Mouse (Mus musculus) neural tube, embryonic 14.5 days (tissue): ENCODE measurements around the gene Slc25a39. TPM values are rescaled to one million over a fixed set of nuclear protein-coding genes. Genes with fewer than 3 reads are reported as not detected.

Source experiments
- ATAC-seq: fragments of 200-750 bp; cut with Nextera tagmentation; 2 replicates; pipeline ENCODE4 v1.8.0; 2017; ENCODE audit warnings: low read depth, mild to moderate bottlenecking, moderate TSS enrichment, moderate library complexity
- H3K27ac ChIP-seq: fragments of 300-500 bp; sonication (generic); 2 replicates; pipeline ENCODE4 v1.5.1; 2014; ENCODE audit warnings: low read depth, mild to moderate bottlenecking, control low read depth, low read length, moderate library complexity, mixed read lengths
- H3K27me3 ChIP-seq: fragments of 300-500 bp; sonication (generic); 2 replicates; pipeline ENCODE4 v1.6.1; 2014; ENCODE audit warnings: low read length; ENCODE audit not compliant: control insufficient read depth, insufficient read depth
- H3K36me3 ChIP-seq: fragments of 300-500 bp; sonication (generic); 2 replicates; pipeline ENCODE4 v1.6.1; 2014; ENCODE audit warnings: low read length, mixed read lengths; ENCODE audit not compliant: control insufficient read depth, insufficient read depth
- H3K4me1 ChIP-seq: fragments of 300-500 bp; sonication (generic); 2 replicates; pipeline ENCODE4 v1.6.1; 2014; ENCODE audit warnings: low read length; ENCODE audit not compliant: control insufficient read depth, insufficient read depth
- H3K4me2 ChIP-seq: fragments of 300-500 bp; sonication (generic); 2 replicates; pipeline ENCODE4 v1.6.1; 2014; ENCODE audit warnings: mild to moderate bottlenecking, low read depth, low read length, control low read depth
- H3K4me3 ChIP-seq: fragments of 300-500 bp; sonication (generic); 2 replicates; pipeline ENCODE4 v1.5.1; 2014; ENCODE audit warnings: low read depth, low read length, control low read depth, mixed read lengths
- H3K9ac ChIP-seq: fragments of 300-500 bp; sonication (generic); replicated peaks from 2 replicates; pipeline ENCODE4 v1.6.1; 2014; ENCODE audit warnings: low read depth, mild to moderate bottlenecking, control low read depth, low read length, mixed read lengths
- H3K9me3 ChIP-seq: fragments of 300-500 bp; sonication (generic); 2 replicates; pipeline ENCODE4 v1.6.1; 2016; ENCODE audit warnings: low read length; ENCODE audit not compliant: control insufficient read depth
- WGBS: fragments of 180-500 bp; shearing (Covaris S2); extraction: QIAGEN DNeasy Blood & Tissue Kit; methylation state at CpG from one replicate; pipeline ENCODE4 v1.1.7; 2014; 5-methylcytosine and 5-hydroxymethylcytosine counted together
- polyA plus RNA-seq: library from polyadenylated mRNA; unstranded; fragments of >200 nt; fragmentation: Nextera tagmentation; extraction: Ambion mirVana; gene quantifications from 2 replicates; pipeline ENCODE4 v1.2.1, GENCODE M21; 2014

Slc25a39 gene
- polyA plus RNA-seq, 1 experiment from 2014 or later, result 141 TPM

DNA sequence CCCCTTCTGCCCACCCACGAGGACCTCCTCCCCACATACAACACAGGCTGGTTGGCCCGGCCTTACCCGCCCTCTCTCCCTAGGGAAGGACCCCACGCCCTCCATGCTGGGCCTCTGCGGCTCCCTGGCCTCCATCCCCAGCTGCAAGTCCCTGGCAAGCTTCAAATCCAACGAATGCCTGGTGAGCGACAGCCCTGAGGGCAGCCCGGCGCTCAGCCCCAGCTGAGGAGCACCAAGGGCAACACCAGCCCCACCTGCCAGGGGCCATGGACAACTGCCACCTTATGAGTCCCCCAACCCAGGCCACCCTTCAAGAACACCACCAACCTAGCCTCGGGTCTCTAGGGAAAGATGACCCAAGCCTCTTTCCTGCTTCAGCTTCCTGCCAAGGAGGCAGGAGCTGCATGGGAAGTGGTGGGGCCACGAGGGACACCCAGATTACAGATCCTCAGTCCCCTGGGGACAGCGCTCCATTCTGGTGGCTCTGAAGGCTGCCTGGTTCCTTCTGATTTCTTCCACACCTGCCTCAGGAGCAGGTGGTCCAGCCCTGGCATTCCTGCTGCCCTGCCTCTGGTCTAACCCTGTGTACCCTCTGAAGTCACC, 5.7 kb downstream of the Slc25a39 start:
- Histone ChIP-seq H3K4me3 (no peak overlapping the region), H3K27ac (peak overlapping the region; percentile 10), H3K4me1 (peaks cover 39% of the 10 kb centered on the region), H3K9me3 (no peaks in the 10 kb centered on the region), H3K27me3 (no peaks in the 10 kb centered on the region), H3K36me3 (peaks cover 38% of the 10 kb centered on the region), H3K9ac (no peak overlapping the region), H3K4me2 (no peak overlapping the region)
- no peak for ATAC-seq
- WGBS, result 36% methylated on average over 12 of the region's 12 CpGs

DNA sequence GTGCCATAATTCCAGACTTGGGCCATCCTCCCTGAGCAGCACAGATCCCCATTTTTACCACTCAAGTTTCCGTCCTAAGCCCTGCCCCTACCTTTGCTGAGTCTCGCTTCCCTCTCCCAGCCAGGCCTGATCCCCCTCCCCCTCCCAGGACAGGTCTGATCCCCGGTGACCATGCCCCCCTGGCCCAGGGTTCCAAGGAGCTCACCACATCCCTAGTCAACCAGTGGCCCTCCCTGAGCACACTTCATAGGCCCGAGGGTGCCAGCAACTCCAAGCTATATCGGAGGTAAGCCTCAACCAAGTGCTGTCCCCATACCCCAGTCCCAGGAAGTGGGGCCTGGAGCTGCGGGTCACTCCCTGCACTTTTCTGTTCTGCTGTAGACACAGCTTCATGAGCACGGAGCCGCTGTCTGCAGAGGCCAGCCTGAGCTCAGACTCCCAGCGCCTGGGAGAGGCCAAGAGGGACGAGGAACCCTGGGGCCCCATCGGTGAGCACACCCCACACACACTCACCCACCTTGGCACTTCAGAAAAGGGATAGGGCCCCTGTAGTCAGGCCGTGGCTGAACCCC, 7.1 kb downstream of the Slc25a39 start:
- Histone ChIP-seq H3K27ac (no peak overlapping the region), H3K4me1 (peaks cover 43% of the 10 kb centered on the region), H3K36me3 (peaks cover 38% of the 10 kb centered on the region), H3K4me3 (no peak overlapping the region), H3K9ac (no peak overlapping the region), H3K4me2 (no peak overlapping the region), H3K9me3 (no peaks in the 10 kb centered on the region), H3K27me3 (no peaks in the 10 kb centered on the region)
- 30% methylated on average over 12 of the region's 12 CpGs for whole genome bisulfite sequencing
- ATAC-seq, result no peak

DNA sequence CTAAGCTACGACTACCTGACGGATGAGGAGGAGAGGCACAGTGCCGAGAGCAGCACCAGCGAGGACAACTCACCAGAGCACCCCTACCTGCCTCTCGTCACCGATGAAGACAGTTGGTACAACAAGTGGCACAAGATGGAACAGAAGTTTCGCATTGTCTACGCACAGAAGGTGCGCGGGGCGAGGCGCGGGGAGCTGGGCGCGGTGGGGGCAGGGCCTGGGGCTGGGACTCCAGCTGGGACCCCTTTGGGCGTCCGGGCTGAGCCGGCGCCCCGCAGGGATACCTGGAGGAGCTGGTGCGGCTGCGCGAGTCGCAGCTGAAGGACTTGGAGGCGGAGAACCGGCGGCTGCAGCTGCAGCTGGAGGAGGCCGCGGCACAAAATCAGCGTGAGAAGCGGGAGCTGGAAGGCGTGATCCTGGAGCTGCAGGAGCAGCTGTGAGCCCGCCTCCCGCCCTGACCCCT, 8.1 kb downstream of the Slc25a39 start:
- no peak overlapping the region for H3K9ac ChIP-seq
- peaks cover 37% of the 10 kb centered on the region for H3K36me3 ChIP-seq
- H3K4me3 ChIP-seq, result no peak overlapping the region
- ATAC-seq, result no peak
- 5% methylated on average over 32 of the region's 34 CpGs for WGBS
- no peaks in the 10 kb centered on the region for H3K27me3 ChIP-seq
- H3K4me1 ChIP-seq, result peaks cover 46% of the 10 kb centered on the region
- H3K4me2 ChIP-seq, result no peak overlapping the region
- no peaks in the 10 kb centered on the region for H3K9me3 ChIP-seq
- no peak overlapping the region for H3K27ac ChIP-seq

DNA sequence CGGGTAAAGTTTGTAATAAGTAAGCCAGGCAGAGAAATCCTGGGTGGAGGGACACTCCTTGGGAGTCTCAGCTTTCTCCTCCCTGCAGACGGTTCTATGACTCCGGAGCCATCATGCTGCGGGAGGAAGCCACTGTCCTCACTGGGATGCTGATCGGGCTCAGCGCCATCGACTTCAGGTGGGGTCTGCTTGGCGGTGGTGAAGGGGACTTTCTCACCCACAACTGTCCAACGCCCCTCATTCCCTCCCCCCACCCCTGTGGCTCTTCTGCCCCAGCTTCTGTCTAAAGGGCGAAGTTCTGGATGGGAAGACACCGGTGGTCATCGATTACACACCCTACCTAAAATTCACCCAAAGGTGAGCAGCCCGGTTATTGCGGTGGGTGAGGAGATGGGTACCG, 8.6 kb downstream of the Slc25a39 start:
- Histone ChIP-seq H3K27ac (no peak overlapping the region), H3K4me1 (peaks cover 48% of the 10 kb centered on the region), H3K27me3 (no peaks in the 10 kb centered on the region), H3K9me3 (no peaks in the 10 kb centered on the region), H3K9ac (no peak overlapping the region), H3K4me2 (no peak overlapping the region), H3K4me3 (no peak overlapping the region), H3K36me3 (peaks cover 32% of the 10 kb centered on the region)
- 20% methylated on average over 15 of the region's 15 CpGs for WGBS
- ATAC-seq, result no peak

DNA sequence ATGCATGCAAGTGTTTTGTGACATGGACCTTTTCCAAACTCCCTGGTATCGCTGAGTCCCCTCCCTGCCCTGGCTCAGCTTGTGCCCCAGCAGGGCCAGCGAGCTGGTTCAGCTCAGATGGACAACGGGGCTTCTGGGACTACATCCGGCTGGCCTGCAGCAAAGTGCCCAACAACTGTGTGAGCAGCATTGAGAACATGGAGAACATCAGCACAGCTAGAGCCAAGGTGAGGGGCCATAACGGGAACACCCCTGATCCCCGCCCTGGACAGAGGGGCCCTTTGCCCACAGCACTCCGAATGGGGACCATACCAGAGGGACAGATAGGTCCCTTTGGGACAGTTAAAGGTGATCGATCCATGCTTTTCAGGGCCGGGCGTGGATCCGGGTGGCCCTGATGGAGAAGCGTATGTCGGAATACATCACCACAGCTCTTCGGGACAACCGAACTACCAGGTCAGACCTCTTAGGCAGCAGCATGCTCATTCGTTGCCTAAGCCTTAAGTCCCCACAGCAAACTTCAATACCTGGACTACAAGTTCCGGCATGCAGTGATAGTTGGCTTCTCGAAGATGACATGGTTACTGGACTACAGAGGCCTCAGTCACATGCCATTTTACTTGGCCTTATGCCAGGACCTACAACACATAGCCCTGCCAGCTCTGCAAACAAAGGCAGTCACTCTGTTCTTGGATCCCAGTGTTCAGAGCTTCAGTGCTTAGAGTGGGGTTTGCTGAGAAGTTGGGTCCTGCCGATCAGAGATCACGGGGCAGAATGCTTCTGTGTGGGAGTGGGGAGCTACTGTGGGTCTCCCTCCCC, 9.5 kb downstream of the Slc25a39 start:
- Histone ChIP-seq H3K4me2 (no peak overlapping the region; the same call in 1 of the 2 replicates), H3K27me3 (no peaks in the 10 kb centered on the region), H3K27ac (no peak overlapping the region), H3K4me1 (peaks cover 48% of the 10 kb centered on the region), H3K36me3 (peaks cover 25% of the 10 kb centered on the region), H3K4me3 (no peak overlapping the region), H3K9ac (0 out of 2 replicates have a peak overlapping the region, but pooled peaks have one; percentile 21), H3K9me3 (no peaks in the 10 kb centered on the region)
- 80% methylated on average over 20 of the region's 20 CpGs for WGBS
- no peak for ATAC-seq

DNA sequence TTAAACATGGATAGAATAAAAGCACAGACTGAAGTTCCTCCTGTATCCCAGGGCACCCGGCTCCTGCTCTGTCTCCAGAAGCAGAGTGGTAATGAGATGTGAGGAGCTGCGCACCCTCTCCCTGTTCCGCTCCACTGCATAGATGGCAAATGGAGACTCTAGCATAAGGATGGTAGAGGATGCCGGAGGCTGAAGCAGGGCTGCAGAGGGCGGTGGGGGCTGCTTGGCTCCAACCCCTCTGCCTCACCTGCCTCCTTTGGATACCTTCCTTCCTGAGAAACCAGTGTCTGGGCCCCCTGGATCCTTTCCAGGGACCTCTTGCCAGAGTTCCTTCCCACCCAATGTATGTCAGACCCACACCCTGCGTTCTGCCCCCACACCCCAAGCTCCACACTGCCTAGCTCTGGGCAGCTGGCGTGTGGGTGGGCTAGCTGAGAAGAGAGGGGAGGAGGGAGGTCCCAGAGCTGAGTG, 11.0 kb downstream of the Slc25a39 start:
- H3K9me3 ChIP-seq, result no peaks in the 10 kb centered on the region
- H3K4me1 ChIP-seq, result peaks cover 50% of the 10 kb centered on the region
- 57% methylated on average over 7 of the region's 7 CpGs for WGBS
- H3K27me3 ChIP-seq, result no peaks in the 10 kb centered on the region
- H3K4me2 ChIP-seq, result peak overlapping the region; percentile 74
- peak overlapping the region; percentile 96; the same call in 1 of the 2 replicates for H3K27ac ChIP-seq
- H3K4me3 ChIP-seq, result peak overlapping the region; percentile 66
- H3K36me3 ChIP-seq, result peaks cover 10% of the 10 kb centered on the region
- ATAC-seq, result no peak
- no peak overlapping the region; the same call in 1 of the 2 replicates for H3K9ac ChIP-seq

DNA sequence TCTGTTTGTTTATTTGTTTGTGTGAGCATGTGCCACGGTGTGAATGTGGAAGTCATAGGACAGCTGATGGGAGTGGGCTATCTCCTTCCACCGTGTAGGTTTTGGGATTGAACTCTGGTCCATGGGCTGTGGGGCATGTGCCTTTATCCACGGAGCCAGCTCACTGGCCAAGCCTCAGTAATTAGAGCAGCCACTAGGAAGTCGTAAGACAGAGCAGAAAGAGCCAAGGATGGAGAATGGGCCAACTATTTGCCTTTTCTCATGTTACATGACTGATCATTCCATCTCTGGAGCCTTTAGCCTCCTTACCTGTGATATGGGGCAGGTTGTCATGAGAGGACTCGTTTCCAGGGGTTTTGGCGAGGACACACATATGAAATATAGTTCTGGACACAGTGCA, 11.5 kb downstream of the Slc25a39 start:
- 53% methylated on average over 6 of the region's 6 CpGs for WGBS
- Histone ChIP-seq H3K4me1 (peaks cover 50% of the 10 kb centered on the region), H3K27me3 (no peaks in the 10 kb centered on the region), H3K4me2 (peak overlapping the region; percentile 74), H3K9ac (no peak overlapping the region; the same call in 1 of the 2 replicates), H3K4me3 (peak overlapping the region; percentile 66), H3K27ac (peak overlapping the region; percentile 96; the same call in 1 of the 2 replicates), H3K9me3 (no peaks in the 10 kb centered on the region), H3K36me3 (peaks cover 7% of the 10 kb centered on the region)
- no peak for ATAC-seq

DNA sequence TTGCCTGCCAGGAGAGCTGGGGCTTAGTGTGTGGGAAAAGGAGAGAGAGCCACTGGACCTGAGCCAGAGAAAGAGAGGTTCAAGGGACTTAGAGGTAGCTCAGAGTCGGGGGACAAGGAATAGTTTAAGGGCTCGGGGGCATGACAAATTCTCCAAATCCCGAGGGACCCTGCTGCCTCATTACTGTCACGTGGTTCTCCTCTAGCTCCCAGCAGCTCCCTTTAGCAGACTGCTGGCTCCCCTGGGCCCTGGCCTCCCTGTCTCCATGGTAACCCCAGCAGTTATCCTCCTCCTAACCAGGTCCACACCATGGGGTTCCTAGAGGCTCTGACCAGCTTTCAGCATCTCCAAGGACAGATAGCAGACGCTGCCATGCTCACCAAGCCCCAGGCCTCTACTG, 12.5 kb downstream of the Slc25a39 start:
- Histone ChIP-seq H3K9me3 (no peaks in the 10 kb centered on the region), H3K4me3 (peak overlapping the region; percentile 66), H3K4me1 (peaks cover 50% of the 10 kb centered on the region), H3K4me2 (peak overlapping the region; percentile 74), H3K27me3 (no peaks in the 10 kb centered on the region), H3K27ac (peak overlapping the region; percentile 96), H3K36me3 (peaks cover 7% of the 10 kb centered on the region), H3K9ac (peak overlapping the region; percentile 95)
- 1% methylated on average over 5 of the region's 5 CpGs for WGBS
- no peak; the same call in 1 of the 2 replicates for ATAC-seq
